Mouse (Mus musculus): Measurements from ENCODE around the gene Opcml.

GRCm38 (mm10) chr9:28163946-28164345 lies 373.4 kb downstream of the Opcml start:
- TF ChIP-seq ZC3H11A (IDR thresholded peaks at IDR 0.05; ENCODE audit: borderline replicate concordance, low read depth, low read length), result no peak
- TF ChIP-seq CHD2 (IDR thresholded peaks at IDR 0.05; ENCODE audit: low read depth, low read length), result no peak
- TF ChIP-seq HCFC1 (IDR thresholded peaks at IDR 0.05; ENCODE audit: borderline replicate concordance, insufficient read depth, low read length), result no peak
- TF ChIP-seq ZNF384 (IDR thresholded peaks at IDR 0.05; ENCODE audit: low read depth, low read length), result no peak
- no peak for TF ChIP-seq MAFK (IDR thresholded peaks at IDR 0.05; ENCODE audit: insufficient read depth, low read depth, low read length)
